Mouse (Mus musculus) layer of hippocampus, adult 9-10 months (tissue): ENCODE results near the gene Rhobtb1.

Experiments
- DNase-seq: peaks from one replicate; pipeline ENCODE4 v3.0.0; 2022; ENCODE audit warnings: low spot score

The Rhobtb1 gene

GRCm38 (mm10) chr10:69151045-69151444 lies at the start of gene Rhobtb1:
Rhobtb1 (plus strand) TSS chr10:69151434.
- DNase-seq: no peak

GRCm38 (mm10) chr10:69101988-69102387 lies 49.2 kb upstream of the Rhobtb1 start:
- peak; percentile 26 for DNase-seq

- no peak for DNase-seq
These were observed 46.9 kb upstream of the Rhobtb1 start for GRCm38 (mm10) chr10:69104143-69104882.

- DNase-seq: no peak
These were observed 46.4 kb upstream of the Rhobtb1 start for GRCm38 (mm10) chr10:69104883-69105225.

- no peak for DNase-seq
These were observed 44.4 kb upstream of the Rhobtb1 start for GRCm38 (mm10) chr10:69106796-69107195.

- no peak for DNase-seq
These were observed 44.0 kb upstream of the Rhobtb1 start for GRCm38 (mm10) chr10:69107253-69107652.

- no peak for DNase-seq
These were observed 36.9 kb upstream of the Rhobtb1 start for GRCm38 (mm10) chr10:69114384-69114783.

GRCm38 (mm10) chr10:69117996-69118395 lies 33.2 kb upstream of the Rhobtb1 start:
- no peak for DNase-seq

GRCm38 (mm10) chr10:69118893-69119292 lies 32.3 kb upstream of the Rhobtb1 start:
- no peak for DNase-seq

- DNase-seq: no peak
These were observed 31.8 kb upstream of the Rhobtb1 start for GRCm38 (mm10) chr10:69119456-69119855.

GRCm38 (mm10) chr10:69126546-69126945 lies 24.7 kb upstream of the Rhobtb1 start:
- no peak for DNase-seq

- DNase-seq: no peak
These were observed 22.7 kb upstream of the Rhobtb1 start for GRCm38 (mm10) chr10:69128531-69128930.

- no peak for DNase-seq
These were observed 20.6 kb upstream of the Rhobtb1 start for GRCm38 (mm10) chr10:69130613-69131012.

GRCm38 (mm10) chr10:69134356-69134755 lies 16.9 kb upstream of the Rhobtb1 start:
- DNase-seq: no peak

GRCm38 (mm10) chr10:69136241-69136828 lies 14.9 kb upstream of the Rhobtb1 start:
- no peak for DNase-seq

- DNase-seq: no peak
These were observed 2.0 kb upstream of the Rhobtb1 start for GRCm38 (mm10) chr10:69149252-69149651.

- no peak for DNase-seq
These were observed 1.7 kb downstream of the Rhobtb1 start for GRCm38 (mm10) chr10:69152971-69153370.

- DNase-seq: no peak
These were observed 4.4 kb downstream of the Rhobtb1 start for GRCm38 (mm10) chr10:69155428-69156175.

GRCm38 (mm10) chr10:69156462-69156861 lies 5.2 kb downstream of the Rhobtb1 start:
- no peak for DNase-seq

GRCm38 (mm10) chr10:69157471-69157870 lies 6.2 kb downstream of the Rhobtb1 start:
- DNase-seq: no peak

- DNase-seq: no peak
These were observed 9.6 kb downstream of the Rhobtb1 start for GRCm38 (mm10) chr10:69160877-69161276.

GRCm38 (mm10) chr10:69161503-69161902 lies 10.3 kb downstream of the Rhobtb1 start:
- no peak for DNase-seq

GRCm38 (mm10) chr10:69162577-69162976 lies 11.3 kb downstream of the Rhobtb1 start:
- no peak for DNase-seq
